Mouse (Mus musculus): Measurements from ENCODE around the gene Zfp428.
A peak's percentile ranks its signal among the peaks of the same experiment; 100 is the strongest.
"Not testable (repeated sequence)": the region's sequence is repeated elsewhere in the genome, so short reads cannot be mapped to it uniquely, and the experiment has no call there.

Gene Zfp428

DNA sequence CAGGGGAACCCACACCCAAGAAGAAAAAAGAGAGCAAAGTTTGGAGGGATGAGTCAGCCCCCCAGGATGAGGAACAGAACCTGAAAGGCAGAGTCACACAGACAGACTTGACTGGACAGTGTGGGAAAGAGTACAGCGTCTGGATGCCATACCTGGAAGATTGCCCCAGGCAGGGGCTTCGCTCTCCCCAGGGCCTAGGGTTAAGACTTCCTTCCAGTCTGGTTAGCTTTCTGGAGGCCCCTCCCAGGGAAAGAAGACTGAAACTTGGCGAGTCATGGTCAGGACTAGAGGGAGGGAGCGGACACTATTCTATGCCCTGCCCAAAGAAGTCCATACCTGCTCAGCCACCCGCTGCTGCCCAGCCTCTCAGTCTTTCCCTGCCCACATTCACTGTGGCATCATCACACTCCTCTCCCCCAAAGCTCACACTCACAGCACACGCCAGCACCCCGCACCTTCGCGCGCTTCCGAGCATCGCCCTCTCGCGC, 25.8 kb upstream of the Zfp428 start:
- no peak for DNase-seq (ENCODE audit: low read depth)

DNA sequence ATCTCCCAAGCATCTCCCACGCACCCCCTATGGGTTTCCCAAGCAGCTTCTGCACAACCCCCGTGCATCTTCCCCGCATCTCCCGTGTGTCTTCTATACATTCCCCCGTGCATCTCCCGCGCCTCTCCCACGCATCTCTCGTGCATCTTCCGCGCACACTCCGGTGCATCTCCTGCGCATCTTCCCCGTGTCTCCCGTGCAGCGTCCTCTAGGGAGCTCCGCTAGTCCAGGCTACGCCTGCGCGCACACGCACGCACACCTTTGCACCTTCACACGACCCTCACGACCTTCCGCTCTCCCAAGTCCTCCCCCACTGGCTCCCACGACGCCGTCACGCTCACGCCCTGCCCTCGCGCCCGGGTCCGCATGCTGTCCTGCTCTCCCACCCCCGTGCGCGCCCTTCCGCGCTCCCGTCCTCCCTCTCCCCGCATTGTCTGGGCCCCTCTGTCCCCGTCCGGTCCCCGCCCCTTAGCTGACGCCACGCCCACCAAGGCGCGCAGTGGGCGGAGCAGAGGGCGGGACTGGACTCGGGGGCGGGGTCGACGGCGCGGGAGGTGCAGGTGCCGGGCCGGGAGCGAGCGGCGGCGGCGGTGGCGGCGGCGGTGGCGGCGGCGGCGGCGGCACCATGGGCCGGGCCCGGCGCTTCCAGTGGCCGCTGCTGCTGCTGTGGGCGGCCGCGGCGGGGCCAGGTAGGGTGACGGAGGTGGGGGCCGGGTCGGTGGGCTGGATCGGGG, 25.2 kb upstream of the Zfp428 start, which contains the start of gene Cadm4:
Gene Cadm4 (plus strand): TSS at position 550 of the 734 bp plus-strand sequence.
- peak; percentile 58 for DNase-seq (ENCODE audit: low read depth)

DNA sequence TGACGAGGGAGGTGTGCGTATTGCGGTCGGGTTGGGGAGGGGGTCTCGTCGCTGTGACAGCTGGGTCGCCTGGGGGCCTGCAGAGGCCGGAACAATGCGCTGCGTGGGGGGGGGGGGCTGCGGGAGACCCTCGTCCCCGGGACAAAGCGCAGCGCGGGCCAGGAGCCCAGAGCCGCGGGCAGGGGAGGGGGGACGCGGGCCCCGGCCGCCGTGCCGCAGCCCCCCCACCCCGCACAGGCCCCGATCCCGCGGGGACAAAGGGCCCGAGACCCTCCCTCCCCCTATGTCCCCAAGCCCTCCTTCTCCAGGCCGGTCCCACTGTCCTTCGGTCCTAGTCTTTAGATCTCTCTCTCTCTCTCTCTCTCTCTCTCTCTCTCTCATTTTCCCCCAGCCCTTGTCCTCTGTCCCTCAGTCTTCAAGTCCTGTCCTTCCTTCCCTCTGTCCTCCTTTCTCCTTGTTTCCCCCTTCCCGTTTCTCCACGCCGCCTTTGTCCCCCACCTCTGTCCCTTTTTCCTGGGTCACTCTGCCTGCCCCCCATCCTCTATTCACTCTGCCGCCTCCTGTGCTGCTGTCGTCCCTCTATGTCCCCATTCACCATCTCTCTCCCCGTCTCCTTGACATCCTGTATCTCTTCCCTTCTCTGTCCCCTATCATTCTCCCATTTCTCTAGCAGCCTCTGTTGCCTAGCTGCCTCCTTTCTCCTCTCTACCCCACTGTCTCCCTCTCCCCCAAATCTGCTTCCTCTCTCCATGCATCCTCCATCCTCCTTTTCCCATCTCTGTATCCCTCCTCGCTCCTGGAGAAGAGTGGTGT, 24.4 kb upstream of the Zfp428 start:
- DNase-seq (ENCODE audit: low read depth) = no peak

DNA sequence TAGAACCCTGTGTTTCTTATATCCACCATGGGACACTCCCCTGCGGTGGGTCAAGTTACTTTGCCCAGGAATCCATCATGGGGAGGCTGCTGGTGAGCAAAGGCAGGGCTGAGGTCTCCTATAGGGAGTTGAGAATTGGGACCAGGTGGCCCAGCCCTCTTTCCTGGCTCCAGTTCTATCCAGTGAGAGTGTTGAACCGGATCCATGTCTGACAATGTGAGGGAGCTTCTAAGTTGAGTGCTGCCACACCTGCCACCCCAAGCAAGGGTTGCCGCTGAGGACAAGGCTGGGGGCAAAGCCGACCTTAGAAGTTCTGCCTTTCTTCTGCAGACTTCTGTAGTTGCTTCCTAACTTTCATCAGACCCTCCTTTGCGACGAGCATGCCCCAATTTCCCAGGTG, 23.5 kb upstream of the Zfp428 start:
- not testable (repeated sequence) for DNase-seq (ENCODE audit: low read depth)

DNA sequence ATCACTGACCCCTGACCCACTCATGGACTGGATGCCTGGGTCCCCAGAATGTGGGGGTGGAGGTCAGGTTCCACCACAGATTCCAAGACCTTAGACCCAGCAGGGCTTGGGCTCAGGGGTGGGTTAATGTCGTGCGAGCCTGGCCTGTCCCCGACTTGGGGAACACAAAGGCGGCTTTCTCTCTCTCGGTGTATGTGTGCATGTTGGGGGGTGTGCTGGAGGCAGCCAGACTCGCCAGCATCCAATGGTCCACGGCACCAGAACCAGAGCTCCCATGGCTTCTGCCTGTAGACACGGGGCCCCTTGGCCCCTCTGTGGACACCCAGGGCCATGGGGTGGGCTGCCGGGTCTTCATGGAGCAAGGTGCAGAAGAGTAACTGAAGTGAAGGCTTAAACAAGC, 21.3 kb upstream of the Zfp428 start:
- DNase-seq (ENCODE audit: low read depth) = no peak

DNA sequence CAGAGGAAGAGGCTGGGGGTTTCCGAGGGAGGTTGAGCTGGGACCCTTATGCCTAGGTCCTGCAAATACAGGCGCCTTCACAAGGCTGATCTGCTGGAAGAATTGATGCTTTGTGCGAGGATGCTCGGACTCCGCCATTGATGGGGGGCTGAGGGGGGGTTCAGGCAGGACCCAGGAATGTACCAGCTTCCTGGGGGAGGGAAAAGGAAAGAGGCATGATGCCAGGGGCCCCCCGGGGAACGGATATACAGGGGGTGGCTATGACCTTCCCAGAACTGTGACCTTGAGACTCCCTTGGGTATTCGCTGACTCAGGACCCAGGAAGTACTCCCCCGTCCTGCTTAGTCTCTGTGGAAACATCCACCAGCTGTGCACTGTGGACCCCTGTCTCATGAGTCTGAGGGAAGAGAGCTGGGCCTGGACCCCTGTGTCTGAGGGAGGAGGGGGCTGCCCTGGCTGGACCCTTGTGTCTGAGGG, 20.1 kb upstream of the Zfp428 start:
- DNase-seq (ENCODE audit: low read depth) = no peak

DNA sequence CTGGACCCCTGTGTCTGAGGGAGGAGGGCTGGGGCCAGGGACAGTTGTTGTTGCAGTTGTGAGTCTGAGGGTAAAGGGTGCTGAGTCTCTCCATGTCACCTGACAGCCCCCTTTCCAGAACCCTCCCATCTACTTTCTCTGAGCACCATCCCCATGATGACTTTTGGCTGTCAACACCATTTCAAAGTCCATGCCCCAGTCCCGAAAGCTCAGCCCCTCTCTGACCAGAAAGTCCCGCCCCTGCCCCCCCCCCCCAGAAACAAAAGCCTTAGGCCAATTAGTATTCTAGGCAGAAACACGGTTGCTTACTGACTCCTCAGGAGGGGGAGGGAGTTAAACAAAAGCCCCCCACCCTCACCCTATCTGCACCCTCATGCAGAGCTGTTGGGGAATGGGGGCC, 19.4 kb upstream of the Zfp428 start:
- DNase-seq (ENCODE audit: low read depth) = no peak

DNA sequence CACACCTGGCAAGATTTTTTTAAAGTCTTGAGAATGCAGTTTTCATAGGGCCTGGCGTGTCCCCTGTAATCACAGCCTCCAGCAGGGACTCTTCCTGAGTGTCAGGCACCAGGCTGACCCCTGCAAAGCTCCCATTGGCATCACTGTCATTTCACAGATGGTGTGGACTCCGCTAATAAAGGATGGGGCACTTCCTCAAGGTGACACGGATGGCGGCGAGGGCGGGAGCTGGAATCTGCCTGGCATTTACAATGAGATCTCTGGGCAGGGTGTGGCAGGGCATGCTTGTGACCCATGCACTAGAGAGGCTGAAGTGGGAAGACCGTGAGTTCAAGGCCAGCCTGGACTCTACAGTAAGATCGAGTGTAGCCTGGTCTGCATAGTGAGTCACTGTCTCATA, 18.5 kb upstream of the Zfp428 start:
- no peak for DNase-seq (ENCODE audit: low read depth)

DNA sequence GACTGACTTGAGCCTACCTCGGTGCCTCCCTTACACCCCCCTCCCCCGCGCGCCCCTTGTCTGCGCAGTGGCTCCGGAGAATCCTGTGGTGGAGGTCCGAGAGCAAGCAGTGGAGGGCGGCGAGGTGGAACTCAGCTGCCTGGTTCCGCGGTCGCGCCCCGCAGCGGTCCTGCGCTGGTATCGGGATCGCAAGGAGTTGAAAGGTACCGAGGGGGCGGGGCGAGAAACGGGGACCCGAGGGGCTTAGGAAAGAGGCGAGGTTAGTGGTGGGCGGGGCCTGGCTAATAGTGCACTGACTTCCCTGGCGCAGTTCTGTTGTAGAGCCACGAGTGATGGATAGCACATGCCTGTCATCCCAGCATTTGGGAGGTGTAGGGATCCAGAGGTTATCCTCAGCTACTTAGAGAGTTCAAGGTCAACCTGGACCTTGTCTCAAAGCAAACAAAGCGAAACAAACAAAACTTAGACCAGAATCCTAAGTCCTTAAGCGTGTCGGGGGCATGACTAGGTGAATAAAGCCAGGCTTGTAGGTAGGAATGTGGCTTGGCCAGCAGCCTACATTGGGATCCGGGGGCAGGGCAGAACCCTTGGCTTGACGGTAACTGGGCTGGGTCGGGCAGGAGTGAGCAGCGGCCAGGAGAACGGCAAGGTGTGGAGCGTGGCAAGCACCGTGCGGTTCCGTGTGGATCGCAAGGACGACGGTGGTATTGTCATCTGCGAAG, 6.8 kb upstream of the Zfp428 start:
- DNase-seq (ENCODE audit: low read depth) = no peak

DNA sequence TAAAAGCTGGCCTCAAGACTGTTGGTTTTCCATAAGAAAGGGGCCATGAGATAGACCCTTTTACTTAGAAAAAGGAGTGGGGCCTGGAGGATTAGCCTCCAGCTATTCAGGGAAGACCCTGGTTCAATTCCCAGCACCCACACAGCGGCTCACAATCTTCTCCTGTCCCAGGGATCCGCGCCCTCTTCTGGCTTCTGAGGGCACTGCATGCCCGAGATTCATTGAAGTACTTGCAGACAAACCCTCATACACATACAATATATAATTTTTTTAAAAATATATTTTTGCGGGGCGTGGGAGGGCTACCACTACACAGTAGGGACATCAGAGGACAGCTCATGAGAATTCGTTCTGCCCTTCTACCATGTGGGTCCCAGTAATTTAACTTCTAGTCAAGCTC, 5.9 kb upstream of the Zfp428 start:
- DNase-seq (ENCODE audit: low read depth) = peak; percentile 50

DNA sequence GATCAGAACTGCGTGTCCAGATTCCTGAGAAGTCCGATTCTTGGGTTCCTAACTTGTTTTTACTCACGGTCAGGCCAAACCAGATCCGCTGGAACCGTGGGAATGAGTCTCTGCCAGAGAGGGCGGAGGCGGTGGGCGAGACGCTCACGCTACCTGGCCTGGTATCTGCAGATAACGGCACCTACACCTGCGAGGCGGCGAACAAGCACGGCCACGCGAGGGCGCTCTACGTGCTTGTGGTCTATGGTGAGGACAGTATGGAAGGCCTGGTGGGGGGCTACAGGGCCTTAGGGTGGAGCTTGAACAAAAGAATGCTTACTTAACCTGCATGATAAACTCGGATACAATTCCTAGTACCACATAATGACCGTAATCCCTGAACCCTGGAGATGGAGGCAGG, 5.3 kb upstream of the Zfp428 start:
- DNase-seq (ENCODE audit: low read depth) = no peak

DNA sequence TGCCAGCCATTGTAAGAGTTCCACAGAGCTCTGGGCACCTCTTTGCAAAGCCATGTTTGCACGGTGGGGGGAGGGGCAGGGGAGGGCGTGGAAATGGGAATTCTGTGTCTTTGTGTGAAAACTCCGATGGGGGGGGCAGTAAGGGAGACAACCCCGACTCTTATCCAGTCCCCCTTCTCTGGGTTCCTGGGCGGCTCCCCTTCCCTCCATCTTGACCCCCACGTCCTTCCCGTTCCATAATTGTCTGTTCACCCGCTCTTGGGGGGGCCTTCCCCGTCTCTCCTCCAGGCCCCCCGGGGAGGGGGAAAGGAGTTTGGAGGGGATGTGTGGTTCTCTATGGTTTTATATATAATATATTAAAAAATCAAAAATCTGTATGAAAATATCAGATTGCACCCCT, 2.8 kb upstream of the Zfp428 start:
- no peak for DNase-seq (ENCODE audit: low read depth)

DNA sequence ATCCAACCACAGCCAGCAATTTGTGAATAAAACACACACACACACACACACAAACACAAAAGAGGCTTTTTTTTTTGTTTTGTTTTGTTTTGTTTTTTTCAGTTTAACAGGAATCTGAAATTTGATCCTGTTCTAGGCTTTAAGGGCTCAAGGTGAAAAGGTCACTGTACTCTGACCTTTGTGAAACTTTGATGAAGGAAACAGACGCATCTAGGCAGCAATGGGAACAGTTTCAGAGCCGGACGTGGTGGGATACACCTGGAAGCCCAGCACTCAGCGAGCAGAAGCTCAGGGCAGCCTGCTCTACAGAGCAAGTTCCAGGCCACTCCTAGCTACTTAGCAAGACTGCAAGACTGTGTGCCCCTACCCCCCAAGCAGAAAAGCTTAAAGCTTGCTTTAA, 1.9 kb upstream of the Zfp428 start:
- no peak for DNase-seq (ENCODE audit: low read depth)

DNA sequence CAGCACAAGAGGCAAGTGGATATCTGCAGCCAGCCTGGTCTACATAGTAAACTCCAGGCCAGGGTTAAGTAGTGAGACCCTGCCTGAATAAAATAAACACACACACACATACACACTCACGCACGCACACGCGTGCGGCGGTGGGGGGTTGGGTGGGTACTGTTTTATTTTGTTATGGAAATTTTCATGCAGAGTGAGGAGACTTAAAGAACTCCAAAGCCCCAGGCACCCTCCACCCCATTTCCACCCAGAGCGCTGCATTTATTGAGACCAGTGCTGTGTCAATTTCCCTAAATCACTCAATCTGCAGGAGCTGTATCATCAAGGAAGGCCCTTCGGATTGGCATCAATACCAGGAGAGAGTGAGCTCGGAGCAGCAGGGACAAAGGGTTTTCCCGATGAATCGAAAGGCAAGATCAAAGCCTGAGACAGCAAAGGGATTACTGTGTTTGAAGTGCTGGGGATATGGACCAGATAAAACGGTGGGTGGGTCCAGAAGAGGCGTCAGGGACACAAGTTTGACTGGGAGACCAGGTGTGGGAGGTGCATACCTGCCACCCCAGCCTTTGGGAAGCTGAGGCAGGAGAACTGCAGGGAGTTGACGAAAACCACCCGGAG, 1.2 kb upstream of the Zfp428 start:
- DNase-seq (ENCODE audit: low read depth) = no peak

DNA sequence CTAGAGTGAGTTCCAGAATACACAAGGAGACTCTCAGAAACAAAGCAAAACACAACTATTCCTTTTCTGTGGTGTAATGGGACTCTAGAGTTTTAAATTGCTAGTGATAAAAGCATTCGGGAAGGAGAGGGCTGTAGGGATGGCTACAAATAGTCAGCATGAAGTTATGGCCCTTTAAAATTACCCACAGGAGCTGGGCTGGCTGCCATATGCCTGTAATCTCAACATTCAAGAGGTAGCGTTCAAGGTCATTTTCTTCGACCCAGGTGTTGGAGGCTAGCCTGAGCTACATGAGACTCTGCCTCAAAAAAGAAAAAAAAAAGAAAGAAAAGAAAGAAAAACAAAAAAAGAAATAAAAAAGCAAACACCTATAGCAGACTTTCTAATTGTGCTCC, 744 bp upstream of the Zfp428 start:
- no peak for DNase-seq (ENCODE audit: low read depth)

DNA sequence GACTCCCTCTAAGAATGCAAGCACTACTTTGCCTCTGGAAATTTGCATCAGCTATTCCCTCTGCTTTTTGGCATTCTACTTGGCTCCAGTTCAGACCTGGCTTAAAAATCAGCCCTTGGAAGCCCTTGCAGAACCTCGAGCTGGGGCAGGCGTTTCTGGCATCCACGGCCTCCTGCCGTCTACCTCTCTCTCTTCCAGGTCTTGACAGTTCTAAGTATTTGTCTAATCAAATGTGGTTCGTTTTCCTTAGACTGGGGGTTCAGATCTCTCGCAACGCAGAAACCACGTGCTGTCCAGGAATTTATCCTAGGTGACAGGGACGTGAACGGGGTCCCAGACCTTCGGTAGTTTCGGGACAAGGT, 349 bp upstream of the Zfp428 start:
- peak; percentile 7 for DNase-seq (ENCODE audit: low read depth)

DNA sequence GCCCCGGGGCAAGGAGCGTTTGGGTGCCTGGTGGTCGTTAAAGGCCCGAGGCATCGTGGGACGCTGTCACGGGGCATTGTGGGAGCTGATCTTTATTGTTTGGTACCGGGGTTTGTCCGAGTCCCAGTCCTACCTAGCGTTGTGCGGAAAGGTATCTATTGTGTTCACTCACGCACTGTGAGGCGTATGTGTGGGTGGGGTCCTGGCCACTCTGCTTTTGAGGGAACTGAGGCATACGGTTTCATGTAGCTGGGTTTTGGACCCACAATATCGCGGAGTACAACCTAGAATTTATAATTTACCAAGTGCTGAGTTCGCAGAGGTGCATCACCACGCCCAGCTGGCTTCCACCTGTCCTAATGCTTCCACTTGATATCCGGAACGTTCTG, 914 bp downstream of the Zfp428 start:
- DNase-seq (ENCODE audit: low read depth) = no peak

DNA sequence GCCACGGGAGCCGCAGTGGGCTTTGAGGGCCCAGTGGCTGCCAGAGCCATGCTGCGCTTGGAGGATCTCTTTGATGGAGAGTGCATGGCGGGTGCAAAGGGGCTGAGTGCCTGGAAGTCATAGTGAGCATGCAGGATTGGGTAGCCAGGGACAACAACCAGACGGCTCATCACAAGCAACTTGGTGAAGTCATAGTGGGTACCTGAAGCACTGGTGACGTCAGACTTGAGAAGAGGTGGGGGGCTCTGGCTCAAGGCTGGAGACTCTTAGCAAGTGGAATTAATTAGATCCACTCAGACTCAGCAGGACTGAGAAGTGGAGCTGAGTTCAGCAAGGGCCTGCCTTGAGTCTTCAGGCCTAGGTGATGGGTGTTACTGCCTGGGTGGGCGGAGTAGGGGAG, 5.5 kb downstream of the Zfp428 start, which contains the start of gene AC161166.1:
Gene AC161166.1 (minus strand): TSS at position 101 of the 400 bp plus-strand sequence.
- no peak for DNase-seq (ENCODE audit: low read depth)

DNA sequence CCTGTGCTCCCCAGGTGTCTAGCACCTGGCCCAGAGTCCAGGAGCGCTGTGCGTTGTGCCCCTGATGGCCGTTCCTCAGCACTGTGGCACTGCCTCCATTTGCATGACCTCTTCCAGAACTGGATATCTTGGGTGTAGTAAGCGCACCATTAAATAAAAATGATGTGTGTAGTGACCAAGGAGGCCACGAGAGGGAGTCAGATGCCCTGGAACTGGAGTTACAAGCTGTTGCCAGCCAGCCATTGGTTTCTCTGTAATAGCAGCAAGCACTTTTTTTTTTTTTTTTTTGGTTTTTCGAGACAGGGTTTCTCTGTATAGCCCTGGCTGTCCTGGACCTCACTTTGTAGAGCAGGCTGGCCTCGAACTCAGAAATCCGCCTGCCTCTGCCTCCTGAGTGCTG, 9.5 kb downstream of the Zfp428 start:
- DNase-seq (ENCODE audit: low read depth) = peak; percentile 32

DNA sequence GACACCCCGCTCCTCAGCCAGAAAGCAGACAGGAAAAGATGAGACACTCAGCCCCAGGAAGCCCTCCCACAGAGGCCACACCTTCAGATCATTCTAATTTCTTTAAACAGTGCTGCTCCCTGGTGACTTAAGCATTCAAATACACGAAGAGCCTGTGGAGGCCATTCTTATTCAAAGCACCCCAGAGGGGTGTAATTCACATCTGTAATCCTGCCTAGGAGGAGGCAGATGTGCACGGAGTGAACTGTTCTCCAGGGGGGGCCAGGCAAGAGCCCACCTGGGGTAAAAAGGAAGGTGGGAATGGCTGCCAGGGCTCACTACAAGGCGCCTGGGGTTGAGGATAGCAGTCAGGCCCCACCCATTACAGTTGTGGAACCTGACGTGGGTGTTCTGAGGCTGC, 10.3 kb downstream of the Zfp428 start:
- DNase-seq (ENCODE audit: low read depth) = no peak

DNA sequence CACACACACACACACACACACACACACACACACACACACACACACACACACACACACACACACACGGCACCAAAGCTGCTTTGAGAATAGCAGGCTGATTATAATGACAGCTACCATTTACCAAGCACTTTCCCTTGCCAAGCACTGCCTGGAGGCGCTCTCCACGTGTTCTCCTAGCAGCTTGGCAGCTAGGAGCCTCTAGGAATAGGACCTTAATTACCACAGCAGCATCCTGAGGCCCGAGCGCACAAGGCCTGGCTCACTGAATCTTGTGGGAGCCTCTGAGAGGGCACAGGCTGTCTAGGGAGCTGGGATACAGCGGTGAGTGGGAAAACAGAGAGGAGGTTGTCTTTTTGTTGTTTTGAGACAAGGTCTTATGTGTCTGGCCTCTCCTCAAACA, 10.8 kb downstream of the Zfp428 start:
- DNase-seq (ENCODE audit: low read depth) = no peak

DNA sequence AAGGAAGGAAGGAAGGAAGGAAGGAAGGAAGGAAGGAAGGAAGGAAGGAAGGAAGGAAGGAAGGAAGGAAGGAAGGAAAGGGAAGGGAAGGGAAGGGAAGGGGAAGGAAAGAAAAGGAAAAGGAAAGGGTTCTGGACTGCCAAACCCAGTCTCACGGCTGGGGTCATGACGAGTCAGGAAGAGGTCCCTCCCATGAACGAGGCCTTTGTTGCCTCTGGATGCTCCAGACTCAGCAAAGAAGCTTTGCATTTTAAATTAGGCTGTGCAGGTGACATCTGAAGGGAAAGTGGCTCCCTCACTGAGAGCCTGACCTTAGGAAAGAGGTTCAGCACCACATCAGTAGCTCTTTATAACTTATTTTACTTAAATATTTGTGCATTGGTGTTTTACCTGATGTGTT, 12.3 kb downstream of the Zfp428 start:
- DNase-seq (ENCODE audit: low read depth) = no peak
